Mouse (Mus musculus) erythroblast, embryonic 14.5 days (primary cell): ENCODE results near the gene Lamp2.

Experiments used
- GATA1 ChIP-seq: IDR thresholded peaks from 2 replicates; pipeline ENCODE4 v1.6.1; 2012; ENCODE audit warnings: low read length, inconsistent platforms, mixed read lengths
- TAL1 ChIP-seq: IDR thresholded peaks from 3 replicates; pipeline ENCODE4 v1.6.1; 2012; ENCODE audit warnings: low read length, inconsistent platforms, mixed read lengths

GRCm38 (mm10) chrX:38473164-38473536, 16.9 kb upstream of the Lamp2 start:
- no peak for TF ChIP-seq GATA1
- no peak for TF ChIP-seq TAL1
